Mouse (Mus musculus) ES-Bruce4 (cell line): ENCODE results near the gene Cttnbp2. TPM values are rescaled to one million over a fixed set of nuclear protein-coding genes. Genes with fewer than 3 reads are reported as not detected.

ENCODE experiments used
- H3K27ac ChIP-seq: 2 replicates; pipeline ENCODE4 v1.5.1; 2012; ENCODE audit warnings: low read length, inconsistent platforms; ENCODE audit not compliant: insufficient read depth
- H3K27me3 ChIP-seq: 2 replicates; pipeline ENCODE4 v1.6.1; 2012; ENCODE audit warnings: mild to moderate bottlenecking, low read length, inconsistent platforms; ENCODE audit not compliant: control insufficient read depth, poor library complexity, insufficient read depth, severe bottlenecking
- H3K36me3 ChIP-seq: 2 replicates; pipeline ENCODE4 v1.6.1; 2012; ENCODE audit warnings: inconsistent platforms, mild to moderate bottlenecking, low read length, moderate library complexity; ENCODE audit not compliant: control insufficient read depth, poor library complexity, insufficient read depth, severe bottlenecking
- H3K4me1 ChIP-seq: one replicate; pipeline ENCODE4 v1.8.1; 2011; ENCODE audit warnings: low read length; ENCODE audit not compliant: control insufficient read depth, insufficient read depth
- H3K4me3 ChIP-seq: 2 replicates; pipeline ENCODE4 v1.5.1; 2011; ENCODE audit warnings: low read depth, mild to moderate bottlenecking, low read length
- H3K9ac ChIP-seq: 2 replicates; pipeline ENCODE4 v1.6.1; 2012; ENCODE audit warnings: low read depth, mild to moderate bottlenecking, inconsistent platforms; ENCODE audit not compliant: poor library complexity, severe bottlenecking
- H3K9me3 ChIP-seq: replicated peaks from 2 replicates; pipeline ENCODE4 v1.6.1; 2012; ENCODE audit warnings: mild to moderate bottlenecking, low read length, inconsistent platforms; ENCODE audit not compliant: control insufficient read depth, poor library complexity, insufficient read depth, severe bottlenecking
- CTCF ChIP-seq: IDR thresholded peaks from one replicate; pipeline ENCODE4 v1.8.1; 2011; ENCODE audit warnings: low read depth, low read length
- EP300 ChIP-seq: IDR thresholded peaks from 2 replicates; pipeline ENCODE4 v1.6.1; 2011; ENCODE audit warnings: low read depth, low read length; ENCODE audit not compliant: insufficient read depth
- POLR2A ChIP-seq: IDR thresholded peaks from one replicate; pipeline ENCODE4 v1.8.1; 2011; ENCODE audit warnings: low read length; ENCODE audit not compliant: insufficient read depth
- polyA plus RNA-seq: library from polyadenylated mRNA; stranded (reverse); fragments of >200 nt; gene quantifications from 2 replicates; pipeline ENCODE4 v1.2.4, GENCODE M21; 2011; ENCODE audit warnings: low read depth; ENCODE audit not compliant: missing spikeins, insufficient read depth, insufficient read length

Cttnbp2 gene
- polyA plus RNA-seq, 1 experiment: 0.87 TPM

GRCm38 (mm10) chr6:18420660-18421059 is 94.0 kb downstream of the Cttnbp2 start:
- no peak overlapping the region for H3K4me3 ChIP-seq
- no peaks in the 10 kb centered on the region for H3K4me1 ChIP-seq
- TF ChIP-seq CTCF: no peak
- TF ChIP-seq EP300: no peak
- TF ChIP-seq POLR2A: no peak
- H3K9ac ChIP-seq: no peak overlapping the region
- H3K36me3 ChIP-seq: no peaks in the 10 kb centered on the region
- no peaks in the 10 kb centered on the region for H3K27me3 ChIP-seq
- no peak overlapping the region for H3K27ac ChIP-seq
- H3K9me3 ChIP-seq: no peaks in the 10 kb centered on the region

- no peaks in the 10 kb centered on the region for H3K36me3 ChIP-seq
- H3K27ac ChIP-seq: no peak overlapping the region
- no peaks in the 10 kb centered on the region for H3K4me1 ChIP-seq
- H3K9ac ChIP-seq: no peak overlapping the region
- no peaks in the 10 kb centered on the region for H3K27me3 ChIP-seq
- no peaks in the 10 kb centered on the region for H3K9me3 ChIP-seq
- H3K4me3 ChIP-seq: no peak overlapping the region
- TF ChIP-seq CTCF: no peak
- TF ChIP-seq POLR2A: no peak
- TF ChIP-seq EP300: no peak
Observed at GRCm38 (mm10) chr6:18417866-18418454, 96.7 kb downstream of the Cttnbp2 start.

- no peak for TF ChIP-seq EP300
- TF ChIP-seq POLR2A: no peak
- TF ChIP-seq CTCF: no peak
- Histone ChIP-seq H3K4me3 (no peak overlapping the region), H3K36me3 (no peaks in the 10 kb centered on the region), H3K9me3 (no peaks in the 10 kb centered on the region), H3K27ac (no peak overlapping the region), H3K9ac (no peak overlapping the region), H3K4me1 (no peaks in the 10 kb centered on the region), H3K27me3 (no peaks in the 10 kb centered on the region)
Observed at GRCm38 (mm10) chr6:18415961-18416360, 98.7 kb downstream of the Cttnbp2 start.

DNA sequence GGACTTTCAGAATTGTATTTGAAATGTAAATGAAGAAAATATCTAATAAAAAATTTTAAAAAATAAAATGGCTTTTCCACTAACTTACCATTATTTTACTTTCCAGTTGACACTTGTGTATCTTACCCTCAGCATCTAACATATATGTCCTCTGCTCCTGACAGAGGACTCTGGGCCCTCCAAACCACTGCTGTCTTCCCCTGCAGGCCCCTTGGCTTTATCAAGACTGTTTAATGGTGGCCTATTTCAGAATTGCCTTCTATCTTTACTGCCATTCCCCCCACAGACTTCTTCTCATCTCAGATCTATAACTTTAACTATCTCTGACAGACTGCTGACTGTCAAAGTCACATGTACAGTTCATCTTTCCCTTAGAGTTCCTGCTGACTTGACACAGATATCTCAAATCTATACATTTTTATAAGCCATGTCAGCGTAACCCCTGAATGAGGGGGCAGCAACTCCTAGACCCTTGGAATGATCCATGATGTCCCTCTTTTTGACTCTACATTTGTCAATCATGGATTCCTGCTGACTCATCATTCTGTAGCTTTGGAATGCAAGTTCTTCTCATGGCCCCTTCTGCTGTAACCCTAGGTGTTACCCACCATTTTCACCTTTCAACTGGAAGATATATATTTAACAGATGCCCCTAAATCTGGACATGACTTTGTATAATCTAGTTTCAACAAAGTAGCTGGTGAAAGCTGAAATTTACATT is 103.0 kb downstream of the Cttnbp2 start:
- Histone ChIP-seq H3K27me3 (no peaks in the 10 kb centered on the region), H3K4me3 (no peak overlapping the region), H3K9me3 (no peaks in the 10 kb centered on the region), H3K9ac (no peak overlapping the region), H3K27ac (no peak overlapping the region), H3K36me3 (no peaks in the 10 kb centered on the region), H3K4me1 (no peaks in the 10 kb centered on the region)
- no peak for TF ChIP-seq CTCF

DNA sequence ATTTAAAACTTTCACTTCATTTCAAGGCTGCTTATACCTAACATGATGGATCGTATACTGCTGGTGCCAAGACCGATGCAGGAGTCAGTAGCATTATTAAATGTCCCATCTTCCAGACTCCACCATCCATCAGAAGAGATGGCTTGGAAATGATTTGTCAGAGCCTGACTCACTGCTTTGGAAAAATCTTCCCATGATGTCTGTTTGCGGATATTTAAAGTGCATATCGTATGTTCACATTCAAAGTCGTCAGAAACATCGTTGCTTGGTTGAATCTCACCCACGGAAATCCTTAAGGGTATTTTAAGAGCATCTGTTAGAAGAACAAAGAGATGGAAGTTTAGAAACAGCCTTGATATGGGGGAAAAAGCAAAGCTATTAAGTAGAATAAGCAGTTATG is 106.2 kb downstream of the Cttnbp2 start:
- Histone ChIP-seq H3K36me3 (no peaks in the 10 kb centered on the region), H3K9me3 (no peaks in the 10 kb centered on the region), H3K4me1 (no peaks in the 10 kb centered on the region), H3K9ac (no peak overlapping the region), H3K4me3 (no peak overlapping the region), H3K27me3 (no peaks in the 10 kb centered on the region), H3K27ac (no peak overlapping the region)
- TF ChIP-seq CTCF: no peak
- no peak for TF ChIP-seq POLR2A
- TF ChIP-seq EP300: no peak

DNA sequence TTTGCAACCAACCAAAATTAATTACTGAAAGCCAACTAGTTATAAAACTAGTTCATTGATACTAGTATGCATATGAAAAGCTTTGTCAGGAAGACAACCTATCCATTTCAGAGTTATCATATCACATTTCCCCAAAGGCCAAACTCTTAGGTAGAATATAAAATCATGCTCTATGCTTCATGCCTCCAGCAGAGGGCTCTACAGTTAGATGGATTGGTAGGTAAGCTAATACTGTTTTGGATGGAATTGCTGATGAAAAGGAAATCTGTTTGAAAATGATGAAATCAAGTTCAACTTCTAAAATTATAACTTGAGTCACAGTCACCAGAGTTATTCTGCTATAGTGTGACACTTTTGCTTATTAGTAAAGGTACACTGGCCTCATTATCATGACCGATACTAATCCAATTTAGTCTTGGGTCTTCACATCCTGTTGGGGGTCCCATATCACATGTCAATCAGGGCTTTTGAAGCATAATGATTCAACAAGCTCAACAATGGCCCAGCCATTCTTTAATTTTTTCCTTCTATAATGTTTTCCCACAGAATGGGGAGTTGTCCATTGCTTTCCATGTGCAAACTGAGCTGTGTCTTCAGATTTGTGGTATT is 113.5 kb downstream of the Cttnbp2 start:
- no peaks in the 10 kb centered on the region for H3K36me3 ChIP-seq
- H3K4me3 ChIP-seq: no peak overlapping the region
- no peak overlapping the region for H3K9ac ChIP-seq
- H3K27ac ChIP-seq: no peak overlapping the region
- H3K4me1 ChIP-seq: no peaks in the 10 kb centered on the region
- TF ChIP-seq POLR2A: no peak
- TF ChIP-seq CTCF: no peak
- no peak for TF ChIP-seq EP300
- no peaks in the 10 kb centered on the region for H3K27me3 ChIP-seq
- no peaks in the 10 kb centered on the region for H3K9me3 ChIP-seq
